Mouse (Mus musculus) liver, adult 10 weeks (tissue): ENCODE results near the gene Gmfb. TPM values are rescaled to one million over a fixed set of nuclear protein-coding genes. Genes with fewer than 3 reads are reported as not detected.

ENCODE experiments used
- polyA plus RNA-seq: library from polyadenylated mRNA; stranded (reverse); fragments of 350-450 nt; fragmentation: Illumina TruSeq; extraction: RNeasy Lipid Tissue Mini Kit (QIAGEN cat#74804); gene quantifications from one replicate; pipeline ENCODE4 v1.2.3, GENCODE M21; 2014; ENCODE audit warnings: low read depth, low replicate concordance

Gmfb gene
- 65.0 TPM for polyA plus RNA-seq

DNA sequence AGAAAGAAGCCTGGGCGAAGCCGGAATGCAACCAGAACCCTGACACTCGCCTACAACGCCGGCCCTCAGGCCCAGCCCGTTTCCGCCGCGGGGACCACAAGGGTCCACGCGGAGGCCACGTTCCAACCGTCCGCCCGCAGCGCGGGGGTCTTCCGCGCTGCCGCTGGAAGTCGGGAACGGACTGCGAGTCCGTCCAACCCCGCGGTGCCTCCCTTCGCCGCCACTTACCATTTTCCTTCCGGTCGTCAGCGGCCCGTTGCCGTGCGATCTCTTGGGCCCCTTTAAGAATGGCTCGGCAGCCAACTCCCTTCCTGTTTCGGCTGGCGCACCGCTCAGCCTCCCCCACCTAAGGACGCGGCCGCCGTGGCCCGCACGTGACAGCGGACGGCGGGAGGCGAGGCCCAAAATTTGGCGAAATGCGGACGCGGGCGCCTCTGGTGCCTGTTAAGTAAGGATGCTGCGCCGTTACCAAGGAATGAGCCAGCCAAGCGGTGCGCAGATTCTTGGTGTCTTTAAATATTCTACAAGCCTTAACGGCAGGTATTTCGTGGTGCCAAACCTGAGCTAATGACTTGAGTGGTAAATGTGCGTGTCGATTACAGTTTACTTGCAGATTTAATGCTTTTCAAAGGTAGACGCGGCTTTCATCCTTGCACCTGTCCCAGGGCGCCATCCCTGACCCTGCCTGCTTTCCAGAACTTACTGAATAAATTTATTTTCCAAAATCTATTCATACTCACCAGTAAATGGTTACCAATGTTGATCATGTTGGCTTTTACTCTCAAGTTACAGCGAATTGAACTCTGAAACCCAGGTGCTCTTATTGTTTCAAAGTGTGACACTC lies at the start of gene Gmfb:
TSS of gene Gmfb (minus strand) at position 370 of the 844 bp plus-strand sequence.

DNA sequence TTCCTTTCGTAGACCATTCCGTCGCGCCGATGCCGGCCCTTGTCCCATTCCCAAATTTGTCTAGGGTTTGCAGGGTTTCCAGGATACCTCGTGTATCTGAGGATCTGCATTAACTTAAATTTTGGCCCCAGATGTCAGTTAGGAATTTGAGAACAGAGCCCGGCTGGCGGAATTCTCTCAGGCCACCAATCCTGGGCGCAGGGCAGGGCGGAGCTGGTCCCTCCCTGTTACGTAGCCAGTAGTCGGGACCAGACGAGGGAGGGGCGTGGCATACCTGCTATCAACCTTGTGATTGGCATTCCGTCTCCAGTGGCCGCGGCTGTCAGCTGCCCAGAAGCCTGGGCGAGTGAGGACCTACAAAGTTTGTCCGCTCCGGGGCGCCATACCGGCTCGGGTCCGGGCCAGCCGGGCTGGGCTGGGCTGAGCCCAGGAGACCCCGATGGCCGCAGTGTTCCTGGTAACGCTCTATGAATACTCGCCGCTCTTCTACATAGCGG lies 9.8 kb upstream of the Gmfb start, which contains the start of gene Cgrrf1:
TSS of gene Cgrrf1 (plus strand) at position 289 of the 497 bp plus-strand sequence.

DNA sequence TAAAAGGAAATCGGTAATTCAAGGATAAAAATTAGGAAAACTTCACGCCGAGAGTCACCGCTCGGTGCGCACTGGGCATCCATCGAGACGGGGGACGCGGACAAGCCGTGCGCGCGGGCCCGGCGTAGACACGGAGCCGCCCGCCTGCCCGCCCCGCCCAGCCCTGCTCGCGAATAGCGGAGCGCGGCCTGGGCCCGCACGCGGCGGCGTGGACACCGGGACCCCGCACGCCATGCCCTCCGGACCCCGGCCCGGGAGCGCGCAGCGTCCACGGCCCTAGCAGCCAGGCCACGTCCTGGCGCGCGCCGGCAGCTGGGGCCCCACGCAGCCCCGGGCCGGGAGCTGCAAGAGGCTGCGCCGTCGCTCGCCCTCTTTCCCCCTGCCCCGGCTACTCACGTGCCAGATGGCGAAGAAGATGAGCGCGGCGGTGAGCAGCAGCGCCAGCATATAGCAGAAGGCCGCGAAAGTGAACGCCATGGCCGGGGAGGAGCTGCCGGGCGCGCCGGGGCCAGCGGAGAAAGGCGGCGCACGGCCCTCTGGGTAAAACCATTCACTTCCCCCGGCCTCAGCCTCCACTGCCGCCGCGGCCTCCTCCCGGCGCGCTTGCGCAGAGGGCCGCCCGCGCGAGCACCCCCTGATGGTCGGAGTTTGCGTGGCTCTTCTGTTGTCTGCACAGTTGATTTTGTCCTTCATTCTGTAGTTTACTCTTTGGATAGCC lies 34.1 kb downstream of the Gmfb start, which contains the start of gene Cnih1:
TSS of gene Cnih1 (minus strand) at position 625 of the 718 bp plus-strand sequence.

DNA sequence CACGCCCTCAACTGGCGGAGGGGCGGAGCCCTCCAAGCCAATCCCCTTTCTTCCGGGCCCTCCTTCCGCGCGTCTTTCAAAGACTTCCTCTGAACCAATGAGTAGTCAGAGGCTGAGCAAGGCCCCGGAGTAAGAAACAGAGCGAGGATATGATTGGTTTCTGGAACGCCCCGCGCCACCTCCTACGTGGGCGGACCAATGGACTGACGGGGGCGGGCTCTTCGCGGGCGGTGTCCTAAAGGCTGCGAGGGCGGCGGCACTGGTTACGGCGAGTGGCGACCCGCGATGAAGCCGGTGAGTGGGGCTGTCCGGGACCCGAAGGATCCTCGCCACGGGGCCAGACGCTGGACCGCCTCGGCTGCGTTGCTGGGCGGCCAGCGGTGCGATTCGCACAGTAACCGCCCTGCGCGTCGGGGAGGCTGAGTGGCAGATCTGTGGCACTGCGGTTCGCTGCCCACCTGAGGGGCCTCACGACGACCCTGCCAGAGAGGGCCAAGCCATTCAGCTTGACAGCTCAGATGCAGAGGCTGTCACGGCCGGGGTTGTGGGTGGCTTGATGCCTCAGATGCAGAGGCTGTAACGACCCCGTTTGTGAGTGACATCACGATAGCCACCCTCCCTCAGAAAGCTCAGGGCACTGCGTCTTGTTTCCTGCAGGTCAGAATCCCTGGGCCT lies 61.5 kb downstream of the Gmfb start, which contains the start of gene Cdkn3:
TSS of gene Cdkn3 (plus strand) at position 187 of the 675 bp plus-strand sequence.

Other genes starting within 250 kb of the Gmfb start
- gene Cdkn3, start 61.7 kb downstream of the Gmfb start, polyA plus RNA-seq: not detected
- 174 TPM for gene Cnih1, start 33.8 kb downstream of the Gmfb start, polyA plus RNA-seq
- 38.3 TPM for gene Cgrrf1, start 9.9 kb upstream of the Gmfb start, polyA plus RNA-seq
- gene Samd4, start 60.6 kb upstream of the Gmfb start, polyA plus RNA-seq: 0.85 TPM